Mouse (Mus musculus) cerebellum, postnatal 36 days (tissue): ENCODE data around the gene Reg1.
"Not testable (repeated sequence)": the region's sequence is repeated elsewhere in the genome, so short reads cannot be mapped to it uniquely, and the experiment has no call there.

Source experiments
- DNase-seq, 2 experiments: peaks; one replicate each; pipeline ENCODE4 v3.0.0; 2021 to 2022; ENCODE audit warnings: mixed read lengths in 2 of 2

The Reg1 gene

DNA sequence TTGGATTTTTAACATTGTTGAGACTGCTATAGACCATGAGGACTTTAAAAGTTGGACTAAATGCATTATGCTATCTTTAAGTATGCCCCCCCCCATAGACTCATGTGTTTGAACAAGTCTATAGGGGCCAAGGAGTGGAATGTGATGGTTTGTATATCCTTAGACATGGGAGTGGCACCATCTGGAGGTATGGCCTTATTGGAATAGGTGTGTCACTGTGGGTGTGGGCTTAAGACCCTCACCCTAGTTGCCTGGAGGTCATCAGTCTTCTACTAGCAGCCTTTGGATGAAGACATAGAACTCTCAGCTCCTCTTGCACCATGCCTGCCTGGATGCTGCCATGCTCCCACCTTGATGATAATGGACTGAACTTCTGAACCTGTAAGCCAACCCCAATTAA is at the start of gene Reg1:
TSS of gene Reg1 (plus strand) at position 301 of the 400 bp plus-strand sequence.
- not testable (repeated sequence) for DNase-seq

DNA sequence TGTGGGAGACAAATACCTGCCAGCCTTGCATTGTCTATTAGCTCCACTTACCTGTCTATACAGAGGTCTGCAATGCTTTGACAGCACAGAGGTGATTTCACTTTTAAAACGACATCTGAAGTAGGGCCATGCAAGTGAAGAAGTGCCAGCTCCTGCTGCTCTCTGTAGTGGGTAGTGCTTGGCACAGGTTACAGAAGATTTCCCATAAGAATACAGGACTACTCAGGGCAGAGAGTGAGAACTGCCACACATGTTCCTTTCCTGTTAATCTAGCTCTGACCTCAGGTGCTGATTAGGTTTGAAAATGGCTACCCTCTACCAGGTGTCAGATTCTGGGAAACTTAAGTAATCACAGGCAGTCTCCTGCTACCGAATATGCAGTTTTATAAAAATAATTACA is 43.7 kb upstream of the Reg1 start, which contains the start of gene Reg3d:
TSS of gene Reg3d (minus strand) at position 101 of the 400 bp plus-strand sequence.
- no peak for DNase-seq

DNA sequence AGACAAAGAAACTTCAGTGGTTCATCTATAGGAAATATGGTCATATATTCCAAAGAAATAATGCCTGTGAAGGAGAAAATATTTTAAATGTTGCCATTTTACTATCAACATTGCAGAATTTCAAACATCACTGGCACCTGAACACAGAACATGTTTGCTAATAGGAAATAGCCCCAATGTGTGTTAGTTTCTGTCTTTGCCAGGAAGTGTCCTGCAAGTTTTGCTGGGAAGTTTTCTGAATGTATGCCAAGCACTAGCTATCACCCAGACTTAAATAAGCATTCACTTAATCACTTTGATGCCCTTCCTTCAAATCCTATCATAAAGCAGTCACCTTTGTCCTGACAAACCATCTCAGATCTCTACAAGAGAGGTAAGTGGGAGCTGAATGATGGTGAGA is 42.1 kb upstream of the Reg1 start, which contains the start of gene Reg3a:
TSS of gene Reg3a (plus strand) at position 301 of the 400 bp plus-strand sequence.
- no peak for DNase-seq

DNA sequence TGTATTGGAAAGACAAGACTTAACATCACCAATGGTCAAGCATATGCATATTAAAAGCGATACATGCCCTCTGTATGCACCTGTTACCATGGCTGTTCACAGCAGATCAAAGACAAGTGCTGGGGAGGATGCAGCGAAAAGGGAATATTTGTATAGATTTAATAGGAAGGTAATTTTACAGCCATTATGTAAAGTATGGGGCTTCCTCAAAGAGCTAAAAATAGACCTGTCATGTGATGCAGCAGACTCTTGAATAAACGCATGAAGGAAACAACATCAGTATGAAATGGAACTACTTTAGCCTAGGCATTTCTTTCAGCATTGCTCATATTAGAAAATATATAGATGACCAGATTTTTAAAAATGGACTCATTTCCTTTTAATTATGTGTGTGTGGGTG is 36.9 kb upstream of the Reg1 start:
- DNase-seq: no peak

DNA sequence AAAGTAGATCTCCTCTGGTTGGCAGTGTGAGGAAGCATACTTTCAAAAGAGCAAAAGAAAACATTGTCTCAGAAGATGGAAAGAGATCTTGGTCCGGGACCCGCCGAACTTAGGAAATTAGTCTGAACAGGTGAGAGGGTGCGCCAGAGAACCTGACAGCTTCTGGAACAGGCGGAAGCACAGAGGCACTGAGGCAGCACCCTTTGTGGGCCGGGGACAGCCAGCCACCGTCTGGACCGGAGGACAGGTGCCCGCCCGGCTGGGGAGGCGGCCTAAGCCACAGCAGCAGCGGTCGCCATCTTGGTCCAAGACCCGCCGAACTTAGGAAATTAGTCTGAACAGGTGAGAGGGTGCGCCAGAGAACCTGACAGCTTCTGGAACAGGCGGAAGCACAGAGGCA is 27.2 kb upstream of the Reg1 start, which contains the start of gene Reg2:
TSS of gene Reg2 (plus strand) at position 301 of the 400 bp plus-strand sequence.
- DNase-seq: not testable (repeated sequence)

DNA sequence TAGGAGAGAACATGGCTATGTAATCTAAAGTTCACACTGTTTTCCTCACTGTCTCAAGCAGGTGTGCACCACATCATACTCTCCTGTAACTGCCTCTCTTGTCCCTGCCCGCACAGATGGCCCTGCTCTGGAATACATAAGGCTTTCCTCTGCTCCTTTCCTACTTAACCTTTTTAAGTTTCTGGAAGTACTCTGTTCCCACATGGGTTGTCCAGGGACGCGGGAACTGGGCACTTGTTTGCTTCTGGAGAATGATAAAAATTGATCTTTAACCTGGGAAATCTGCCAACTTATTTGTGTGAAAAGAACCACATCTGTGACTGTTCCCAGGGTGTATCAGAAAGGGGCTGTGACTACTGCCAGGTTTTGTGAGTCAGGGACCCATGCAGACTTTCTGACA is 3.0 kb downstream of the Reg1 start:
- DNase-seq: no peak

DNA sequence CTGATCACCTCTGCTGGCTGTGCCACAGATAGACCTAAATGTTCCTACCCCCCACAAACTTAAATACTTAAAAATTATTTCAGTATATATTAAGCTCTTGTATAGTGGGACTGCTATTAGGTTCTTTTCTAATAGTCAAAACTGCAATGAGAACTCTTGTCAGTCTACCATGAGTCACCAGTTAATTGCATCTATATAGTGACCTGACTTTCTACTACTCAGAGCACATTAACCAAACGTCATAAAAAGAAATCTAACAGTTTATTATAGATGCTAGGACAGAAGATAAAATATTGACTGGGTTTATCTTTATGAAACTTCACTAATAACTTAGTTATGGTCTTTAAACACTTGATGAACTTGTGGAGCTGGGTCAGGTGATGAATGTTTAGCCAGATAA is 24.7 kb downstream of the Reg1 start:
- no peak for DNase-seq

DNA sequence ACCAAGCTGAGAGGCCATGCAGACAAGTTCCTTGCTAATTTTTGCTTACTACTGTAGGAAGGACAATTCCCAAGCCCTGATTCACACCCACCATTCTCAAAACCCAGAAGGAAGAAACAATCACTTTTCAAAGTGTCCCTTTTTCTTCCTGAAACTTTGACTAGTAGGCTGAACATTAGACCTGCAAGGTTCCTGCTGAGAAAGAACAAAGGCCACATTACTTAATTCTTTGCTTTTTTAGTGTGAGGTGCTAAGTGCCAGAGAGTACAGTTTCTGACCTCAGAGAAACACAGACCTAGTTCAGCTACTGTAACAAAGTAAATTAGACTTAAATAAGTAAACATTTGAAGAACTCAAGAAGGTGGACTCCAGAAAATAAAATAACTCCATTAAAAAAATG is 25.9 kb downstream of the Reg1 start:
- DNase-seq: no peak

DNA sequence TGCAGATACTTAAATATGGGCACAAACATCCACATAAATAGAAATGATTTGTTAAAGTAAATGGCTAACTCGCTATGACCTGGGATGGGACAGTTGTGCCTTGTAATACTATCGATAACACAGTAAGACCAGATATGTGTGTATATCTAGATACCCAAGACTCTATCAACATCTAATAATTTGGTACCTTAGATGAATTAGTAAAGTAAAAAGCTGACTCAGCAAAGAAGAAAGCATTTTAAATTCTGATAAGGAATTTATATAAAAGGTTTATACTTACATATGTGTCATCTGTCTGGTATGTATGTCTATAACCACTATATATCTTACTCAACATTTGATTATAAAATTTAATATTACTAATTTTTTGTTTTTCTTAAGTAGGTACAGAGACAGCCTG is 30.3 kb downstream of the Reg1 start:
- DNase-seq: no peak

DNA sequence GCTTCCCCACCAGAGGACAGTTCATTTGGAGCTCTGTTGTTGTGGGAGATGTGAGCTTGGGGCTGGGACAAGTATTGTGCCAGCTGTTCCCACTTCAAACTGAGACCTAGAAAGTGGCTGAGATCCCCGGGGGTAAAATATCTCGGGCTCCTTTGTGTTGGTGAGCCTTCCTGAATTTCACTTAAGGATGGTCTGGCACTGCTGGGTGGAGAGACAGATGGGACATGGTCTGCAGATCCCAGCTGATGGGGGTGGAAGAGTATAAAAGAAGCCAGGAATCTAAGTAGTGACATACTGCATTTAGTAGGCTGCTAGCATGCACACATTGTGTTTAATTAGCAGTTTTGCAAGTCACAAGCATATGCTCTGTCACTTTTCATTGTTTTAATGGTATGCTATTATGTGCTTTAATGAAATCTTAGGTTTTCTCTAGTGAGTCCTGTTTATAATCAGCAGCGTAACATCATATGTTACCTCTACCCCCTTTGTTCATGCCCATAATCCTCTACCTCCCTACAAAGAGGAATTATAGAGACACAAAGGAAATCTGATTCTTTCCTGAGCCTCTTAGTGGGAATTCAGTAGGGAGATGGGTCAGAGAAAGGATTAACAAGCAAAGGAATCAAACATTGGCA is 37.8 kb downstream of the Reg1 start:
- DNase-seq: no peak

DNA sequence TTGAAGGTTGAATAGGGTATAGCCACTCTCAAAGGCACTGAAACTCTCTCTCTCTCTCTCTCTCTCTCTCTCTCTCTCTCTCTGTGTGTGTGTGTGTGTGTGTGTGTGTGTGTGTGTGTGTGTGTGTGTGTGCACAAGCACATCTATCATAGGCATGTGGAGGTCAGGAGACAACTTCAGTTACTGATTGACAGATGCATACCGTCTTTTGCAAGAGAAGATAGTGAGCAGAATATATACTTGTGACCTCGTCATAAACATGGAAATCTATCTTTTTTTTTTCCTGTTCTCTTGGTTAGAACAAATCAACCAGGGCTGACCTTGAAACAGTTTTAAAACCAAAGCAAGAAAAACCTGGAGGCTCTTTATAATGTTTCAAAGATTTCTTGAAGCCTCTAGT is 39.8 kb downstream of the Reg1 start:
- no peak for DNase-seq

DNA sequence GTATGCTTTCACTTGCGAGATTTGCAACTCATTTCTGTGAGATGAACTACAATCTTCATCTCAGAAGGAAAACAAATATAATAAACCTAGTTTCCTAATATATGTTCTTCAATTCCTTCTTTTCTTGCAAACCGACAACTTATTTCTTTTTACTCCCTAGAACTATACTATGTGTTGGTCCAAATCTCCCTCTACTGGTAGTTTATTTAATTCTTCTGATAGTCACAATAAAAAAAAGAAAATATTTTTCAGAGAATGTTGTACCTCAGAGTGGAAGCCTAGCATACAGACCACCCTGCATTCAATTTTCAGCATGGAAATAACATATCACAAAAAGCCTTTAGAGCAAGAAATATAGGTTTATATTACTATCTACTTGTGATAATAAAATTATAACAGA is 40.8 kb downstream of the Reg1 start:
- DNase-seq: no peak

DNA sequence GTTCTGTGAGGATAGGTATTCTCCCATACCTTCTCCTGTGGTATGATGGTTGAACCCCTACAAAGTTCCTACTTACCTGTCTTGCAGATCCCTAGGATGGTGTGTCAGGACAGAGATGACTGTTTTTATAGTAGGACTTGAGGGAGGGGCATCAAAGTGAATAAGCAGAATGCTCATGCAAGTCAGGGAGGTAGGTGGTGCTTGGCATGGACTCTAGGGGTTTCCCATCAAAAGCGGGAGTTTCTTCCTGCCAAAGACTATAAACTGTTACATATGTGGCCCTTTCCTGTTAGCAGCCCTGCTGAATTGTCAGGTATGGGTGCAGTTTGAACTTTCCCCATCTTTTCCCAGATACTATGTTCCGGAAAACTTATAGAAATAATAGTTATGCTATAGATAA is 46.3 kb downstream of the Reg1 start, which contains the start of gene Reg3g:
TSS of gene Reg3g (minus strand) at position 101 of the 400 bp plus-strand sequence.
- no peak for DNase-seq

DNA sequence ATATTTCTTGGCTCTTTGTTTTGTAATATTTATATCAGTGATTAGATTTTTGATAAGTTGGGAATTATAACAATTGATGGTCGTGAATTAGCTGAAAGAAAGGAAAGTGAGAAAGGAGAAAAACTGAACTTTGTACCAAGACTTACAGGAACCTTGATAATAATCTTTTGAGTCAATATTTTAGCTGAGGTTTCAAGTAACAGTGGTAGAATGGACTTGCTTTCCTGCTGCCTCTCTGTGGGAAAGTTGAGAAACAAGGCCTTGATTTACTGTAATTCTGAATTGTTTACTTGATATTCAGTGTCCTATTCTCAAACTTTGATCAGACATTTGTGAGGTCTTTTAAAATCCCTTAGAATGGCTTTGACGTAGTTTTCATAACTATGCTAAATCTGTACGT is 46.8 kb downstream of the Reg1 start:
- DNase-seq: no peak
